8 mouse cellular contexts compared by ENCODE assay signal in the genomic region with DNA sequence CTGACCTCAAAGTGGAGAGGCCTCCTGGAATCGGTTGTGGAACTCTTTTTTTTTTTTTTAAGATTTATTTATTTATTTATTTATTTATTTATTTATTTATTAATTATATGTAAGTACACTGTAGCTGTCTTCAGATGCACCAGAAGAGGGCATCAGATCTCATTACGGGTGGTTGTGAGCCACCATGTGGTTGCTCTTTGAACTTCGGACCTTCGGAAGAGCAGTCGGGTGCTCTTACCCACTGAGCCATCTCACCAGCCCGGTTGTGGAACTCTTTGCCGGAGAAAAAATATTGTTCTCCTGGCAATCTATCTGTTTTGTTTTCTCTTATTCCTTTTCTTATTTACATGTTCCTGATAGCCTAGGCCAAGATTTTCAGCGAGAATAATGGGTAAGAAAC. TPM values are rescaled to one million over a fixed set of nuclear protein-coding genes. Genes with fewer than 3 reads are reported as not detected.
A peak's percentile ranks its signal among the peaks of the same experiment; 100 is the strongest.
DNase-seq lines count a peak whose midpoint lies in the region; ATAC-seq and TF ChIP-seq lines count a peak whose summit lies in the region.
"Not testable (repeated sequence)": the region's sequence is repeated elsewhere in the genome, so short reads cannot be mapped to it uniquely, and the experiment has no call there.

No protein-coding gene starts in this region.

- H3K27ac ChIP-seq in gastrocnemius, adult 2 months; layer of hippocampus, adult 2 months: not testable (repeated sequence)
- peak overlapping the region; percentile 99 for H3K27ac ChIP-seq in heart, embryonic 16.5 days (ENCODE audit: low read length)
- 0 out of 2 replicates have a peak overlapping the region, but pooled peaks have one; percentile 26 for H3K27ac ChIP-seq in kidney, adult 2 months (ENCODE audit: insufficient read depth, low read depth, low read length)

- TF ChIP-seq CTCF in gastrocnemius, adult 2 months (IDR thresholded peaks at IDR 0.05): peak; percentile 48
- TF ChIP-seq CTCF in kidney, adult 2 months (conservative IDR thresholded peaks at IDR 0.05; ENCODE audit: insufficient read depth, insufficient read length, low read depth, low read length): 0 out of 2 replicates have a peak, but pooled peaks have one; percentile 7
- peak; percentile 71 for TF ChIP-seq CTCF in layer of hippocampus, adult 2 months (conservative IDR thresholded peaks at IDR 0.05)

- H3K4me3 ChIP-seq in gastrocnemius, adult 2 months; heart, embryonic 16.5 days (ENCODE audit: low read length); kidney, adult 2 months (ENCODE audit: insufficient read depth, low read depth, low read length); layer of hippocampus, adult 2 months: not testable (repeated sequence)

- H3K9ac ChIP-seq in heart, embryonic 16.5 days (ENCODE audit: low read length): peak overlapping the region; percentile 31; the same call in 1 of the 2 replicates

- intact Hi-C loops in gastrocnemius, adult 2 months (cut with DNase I): not testable (repeated sequence)

- peak; percentile 53 for DNase-seq in CD4-positive, CD25-positive, alpha-beta regulatory T cell, adult 2 months (ENCODE audit: low read depth, low spot score)
- peak; percentile 16 for DNase-seq in adrenal gland, adult 2 months
- not testable (repeated sequence) for DNase-seq in gastrocnemius, adult 2 months; layer of hippocampus, adult 2 months (ENCODE audit: low spot score in 2 of 2)
- DNase-seq in kidney, adult 2 months: peak; percentile 71
- peak; percentile 19 for DNase-seq in lung, postnatal 10 days
- peak; percentile 60 for DNase-seq in splenic B cell, adult 2 months (ENCODE audit: low read depth, low spot score)

- H3K4me1 ChIP-seq in heart, embryonic 16.5 days (ENCODE audit: control insufficient read depth, insufficient read depth, low read length): peaks cover 23% of the 10 kb centered on the region
- peaks cover 24% of the 10 kb centered on the region for H3K4me1 ChIP-seq in kidney, adult 2 months (ENCODE audit: control insufficient read depth, insufficient read depth, low read length)

- H3K4me2 ChIP-seq in heart, embryonic 16.5 days (ENCODE audit: low read depth, low read length): not testable (repeated sequence)

- not testable (repeated sequence) for H3K27me3 ChIP-seq in heart, embryonic 16.5 days (ENCODE audit: control insufficient read depth, insufficient read depth, low read length); kidney, adult 2 months (replicated peaks; ENCODE audit: control insufficient read depth, insufficient read depth, low read length); splenic B cell, adult 2 months (ENCODE audit: control insufficient read depth, insufficient read depth, low read length, poor library complexity, severe bottlenecking)

- 43% methylated on average over 8 of the region's 8 CpGs for WGBS in heart, embryonic 16.5 days
- 36% methylated on average over 8 of the region's 8 CpGs for WGBS in kidney, adult 2 months

- not testable (repeated sequence) for H3K9me3 ChIP-seq in heart, embryonic 16.5 days (replicated peaks; ENCODE audit: control insufficient read depth, low read length)

- ATAC-seq in heart, embryonic 16.5 days (replicated peaks; ENCODE audit: extremely low read depth, insufficient read depth, low FRiP score): not testable (repeated sequence)

- peaks cover 28% of the 10 kb centered on the region for H3K36me3 ChIP-seq in heart, embryonic 16.5 days (ENCODE audit: control insufficient read depth, insufficient read depth)
- H3K36me3 ChIP-seq in kidney, adult 2 months (ENCODE audit: control insufficient read depth, insufficient read depth, low read length); splenic B cell, adult 2 months (ENCODE audit: control insufficient read depth, insufficient read depth, low read length, poor library complexity, severe bottlenecking): not testable (repeated sequence)

- not testable (repeated sequence) for TF ChIP-seq POLR2A in kidney, adult 2 months (IDR thresholded peaks at IDR 0.05; ENCODE audit: low read depth, low read length)

RNA-seq across cellular contexts. Expression of a gene that starts 20.5 kb away (rescaled TPM):
- 10 to 100 TPM; 13.0 to 16.3 TPM for total RNA-seq in adrenal gland, adult 2 months (2021)
- 2.9 and 3.1 TPM in 2 replicates for polyA plus RNA-seq in adrenal gland, adult 2 months (2012; rRNA removed)
- total RNA-seq in gastrocnemius, adult 2 months (2021): 1 to 10 TPM; 3.8 to 4.0 TPM
- polyA plus RNA-seq in heart, embryonic 16.5 days (2015; fragmentation: Nextera tagmentation; extraction: Ambion mirVana): 80.2 and 90.4 TPM in 2 replicates
- polyA plus RNA-seq in kidney, adult 2 months (2012; rRNA removed): 6.2 and 7.8 TPM in 2 replicates
- 10 to 100 TPM; 11.3 to 12.8 TPM for total RNA-seq in layer of hippocampus, adult 2 months (2021)

RNA-seq across cellular contexts. Expression of a gene that starts 26.7 kb away (rescaled TPM):
- 10 to 100 TPM in 1 of 2 experiments, 1 to 10 TPM in 1; 8.9 to 12.0 TPM for total RNA-seq in adrenal gland, adult 2 months (2021)
- polyA plus RNA-seq in adrenal gland, adult 2 months (2012; rRNA removed): 13.1 and 21.3 TPM in 2 replicates
- 1 to 10 TPM; 2.3 to 3.0 TPM for total RNA-seq in gastrocnemius, adult 2 months (2021)
- polyA plus RNA-seq in heart, embryonic 16.5 days (2015; fragmentation: Nextera tagmentation; extraction: Ambion mirVana): 14.0 and 15.7 TPM in 2 replicates
- polyA plus RNA-seq in kidney, adult 2 months (2012; rRNA removed): 11.8 and 12.8 TPM in 2 replicates
- total RNA-seq in layer of hippocampus, adult 2 months (2021): 10 to 100 TPM in 1 of 2 experiments, 1 to 10 TPM in 1; 9.3 to 10.1 TPM

RNA-seq across cellular contexts. Expression of a gene that starts 45.5 kb away (rescaled TPM):
- total RNA-seq in adrenal gland, adult 2 months (2021): 10 to 100 TPM in 1 of 2 experiments, 1 to 10 TPM in 1; 6.7 to 12.0 TPM
- 15.0 and 16.0 TPM in 2 replicates for polyA plus RNA-seq in adrenal gland, adult 2 months (2012; rRNA removed)
- total RNA-seq in gastrocnemius, adult 2 months (2021): 1 to 10 TPM; 2.2 to 2.3 TPM
- polyA plus RNA-seq in heart, embryonic 16.5 days (2015; fragmentation: Nextera tagmentation; extraction: Ambion mirVana): 22.5 and 24.1 TPM in 2 replicates
- 18.6 and 19.6 TPM in 2 replicates for polyA plus RNA-seq in kidney, adult 2 months (2012; rRNA removed)
- 10 to 100 TPM; 46.1 to 48.0 TPM for total RNA-seq in layer of hippocampus, adult 2 months (2021)

RNA-seq across cellular contexts. Expression of a gene that starts 57.7 kb away (rescaled TPM):
- total RNA-seq in adrenal gland, adult 2 months (2021): 100 to 1,000 TPM; 139 to 220 TPM
- 280 and 300 TPM in 2 replicates for polyA plus RNA-seq in adrenal gland, adult 2 months (2012; rRNA removed)
- total RNA-seq in gastrocnemius, adult 2 months (2021): 10 to 100 TPM; 23.9 to 24.7 TPM
- 97.7 and 107 TPM in 2 replicates for polyA plus RNA-seq in heart, embryonic 16.5 days (2015; fragmentation: Nextera tagmentation; extraction: Ambion mirVana)
- 334 and 342 TPM in 2 replicates for polyA plus RNA-seq in kidney, adult 2 months (2012; rRNA removed)
- total RNA-seq in layer of hippocampus, adult 2 months (2021): 10 to 100 TPM; 26.2 to 29.2 TPM

Comparison
In these comparisons a context has a peak if more than half of its experiments do, and no peak if none do; other contexts are left out.
1. CTCF ChIP-seq: peak in every context shown above with its lines; median percentile 71 in layer of hippocampus, adult 2 months; 48 in gastrocnemius, adult 2 months; 7 in kidney, adult 2 months.